Mouse (Mus musculus): Measurements from ENCODE around the gene Slc25a12.
A peak's percentile ranks its signal among the peaks of the same experiment; 100 is the strongest.

- TF ChIP-seq POLR2A (IDR thresholded peaks at IDR 0.05; ENCODE audit: control insufficient read depth, low read depth, low read length) (peak; percentile 91), CTCF (IDR thresholded peaks at IDR 0.05; ENCODE audit: control insufficient read depth, insufficient read depth, insufficient replicate concordance, low read depth, low read length) (no peak)
These were observed 21.6 kb upstream of the Slc25a12 start, which contains the start of gene Hat1 for GRCm38 (mm10) chr2:71388951-71389763.

All from testis, adult 2 months (tissue).